Mouse (Mus musculus) ES-E14 (cell line): ENCODE data around the gene Ndufa9.
A peak's percentile ranks its signal among the peaks of the same experiment; 100 is the strongest.

Source experiments
- CHD2 ChIP-seq: IDR thresholded peaks from 2 replicates; pipeline ENCODE4 v1.6.1; 2014; ENCODE audit warnings: mild to moderate bottlenecking, low read depth, low read length, inconsistent platforms
- HCFC1 ChIP-seq: IDR thresholded peaks from 2 replicates; pipeline ENCODE4 v1.6.1; 2012; ENCODE audit warnings: low read length, inconsistent platforms, borderline replicate concordance; ENCODE audit not compliant: insufficient read depth
- MAFK ChIP-seq: IDR thresholded peaks from 2 replicates; pipeline ENCODE4 v1.6.1; 2014; ENCODE audit warnings: mild to moderate bottlenecking, low read depth, low read length, inconsistent platforms; ENCODE audit not compliant: insufficient read depth
- ZC3H11A ChIP-seq: IDR thresholded peaks from 2 replicates; pipeline ENCODE4 v1.6.1; 2012; ENCODE audit warnings: low read depth, mild to moderate bottlenecking, inconsistent platforms, low read length, borderline replicate concordance
- ZNF384 ChIP-seq: IDR thresholded peaks from 2 replicates; pipeline ENCODE4 v1.6.1; 2012; ENCODE audit warnings: low read depth, low read length, inconsistent platforms

DNA sequence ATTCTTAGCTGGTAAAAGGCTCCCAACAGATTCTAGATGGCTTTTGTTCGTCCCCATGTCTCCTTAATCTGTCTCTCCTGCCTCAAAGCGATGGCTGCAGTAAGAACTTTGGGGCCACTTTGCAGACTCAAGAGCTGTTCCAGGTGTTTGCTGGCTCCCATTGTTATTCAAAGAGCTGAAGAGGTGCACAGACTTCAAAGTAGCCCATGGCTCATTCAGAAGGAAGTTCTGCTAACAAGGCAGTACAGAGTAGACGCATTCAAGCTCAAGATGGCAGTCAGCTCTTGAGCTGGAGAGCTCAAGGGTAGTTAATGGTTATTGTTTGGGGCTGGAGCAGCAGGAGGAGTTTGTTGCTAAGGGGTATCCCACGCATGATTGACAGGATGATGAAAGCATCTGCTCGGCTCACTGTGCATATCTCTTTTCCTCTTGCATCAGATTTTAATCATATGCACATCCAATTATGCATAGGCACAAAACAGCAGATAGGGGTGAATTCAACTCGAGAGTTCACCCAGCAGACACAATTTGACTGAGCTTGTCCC, 33.7 kb downstream of the Ndufa9 start:
- TF ChIP-seq ZC3H11A, result no peak
- TF ChIP-seq ZNF384, result no peak
- TF ChIP-seq CHD2, result no peak
- peak; percentile 20; the same call in 1 of the 2 replicates for TF ChIP-seq MAFK
- no peak for TF ChIP-seq HCFC1
